Mouse (Mus musculus) testis, adult 2 months (tissue): Measurements from ENCODE around the gene Lgsn.

Experiments used
- CTCF ChIP-seq: fragments of 200-500 bp; IDR thresholded peaks from 2 replicates; pipeline ENCODE4 v1.5.1; 2012; ENCODE audit warnings: low read depth, mild to moderate bottlenecking, inconsistent platforms, low read length, moderate library complexity; ENCODE audit not compliant: control insufficient read depth, insufficient read depth, insufficient replicate concordance
- POLR2A ChIP-seq: fragments of 200-500 bp; IDR thresholded peaks from 2 replicates; pipeline ENCODE4 v1.6.1; 2012; ENCODE audit warnings: low read depth, mild to moderate bottlenecking, inconsistent platforms, low read length, moderate library complexity; ENCODE audit not compliant: control insufficient read depth

DNA sequence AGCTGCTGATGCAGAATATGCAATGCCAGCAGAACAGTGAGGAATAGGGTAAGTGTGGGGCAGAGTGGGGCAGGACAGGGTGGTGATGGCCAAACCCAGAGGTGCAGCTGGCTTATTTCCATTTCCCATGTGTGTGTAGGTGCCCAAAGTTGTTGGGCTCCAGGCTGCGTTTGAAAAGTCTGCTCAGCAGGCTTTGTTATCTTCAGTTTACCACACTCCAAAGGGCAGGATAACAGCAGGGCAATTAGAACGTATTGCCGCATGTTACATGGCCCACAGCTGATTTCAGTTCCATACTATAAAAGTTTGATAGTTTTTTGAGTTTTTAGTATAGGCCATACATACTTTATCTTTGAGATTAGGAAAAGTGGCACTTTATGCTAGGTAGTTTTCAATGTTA is 37.8 kb upstream of the Lgsn start:
- TF ChIP-seq POLR2A, result no peak
- TF ChIP-seq CTCF, result no peak
